Mouse (Mus musculus) layer of hippocampus, adult 9-11 months (tissue): Measurements from ENCODE around the gene Rpusd1.

Experiments
- DNase-seq: peaks from one replicate; pipeline ENCODE4 v3.0.0; 2022

Gene Rpusd1

GRCm38 (mm10) chr17:25727265-25728008 lies at the start of gene Rpusd1, which contains the start of gene Chtf18:
TSS of gene Rpusd1 (plus strand) at chr17:25727670.
TSS of gene Chtf18 (minus strand) at chr17:25727419.
- DNase-seq, result peak; percentile 100

GRCm38 (mm10) chr17:25677969-25678368 lies 49.5 kb upstream of the Rpusd1 start:
- DNase-seq, result no peak

DNA sequence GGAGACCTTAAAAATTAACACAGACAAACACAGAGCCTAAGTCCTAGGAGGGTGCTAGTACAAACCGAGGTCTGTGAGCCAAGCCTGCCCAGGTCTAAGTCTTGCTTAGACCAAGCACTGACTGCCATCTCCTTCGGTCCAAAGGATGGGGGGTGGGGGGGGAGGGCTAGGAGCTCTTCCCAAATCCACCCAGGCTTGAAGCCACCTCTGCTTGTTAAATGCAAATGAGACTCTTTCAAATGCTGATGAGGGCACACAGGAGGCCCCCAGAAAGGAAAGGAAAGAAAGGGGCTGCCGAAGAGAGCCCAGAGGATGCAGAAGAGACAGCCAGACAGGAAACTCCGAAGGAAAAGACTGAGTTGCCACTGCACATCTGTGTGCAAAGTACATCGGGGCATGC lies 47.7 kb upstream of the Rpusd1 start:
- no peak for DNase-seq

- DNase-seq, result peak; percentile 48
These were observed 45.8 kb upstream of the Rpusd1 start for GRCm38 (mm10) chr17:25681636-25682035.

GRCm38 (mm10) chr17:25686323-25686722 lies 41.1 kb upstream of the Rpusd1 start:
- DNase-seq, result no peak

DNA sequence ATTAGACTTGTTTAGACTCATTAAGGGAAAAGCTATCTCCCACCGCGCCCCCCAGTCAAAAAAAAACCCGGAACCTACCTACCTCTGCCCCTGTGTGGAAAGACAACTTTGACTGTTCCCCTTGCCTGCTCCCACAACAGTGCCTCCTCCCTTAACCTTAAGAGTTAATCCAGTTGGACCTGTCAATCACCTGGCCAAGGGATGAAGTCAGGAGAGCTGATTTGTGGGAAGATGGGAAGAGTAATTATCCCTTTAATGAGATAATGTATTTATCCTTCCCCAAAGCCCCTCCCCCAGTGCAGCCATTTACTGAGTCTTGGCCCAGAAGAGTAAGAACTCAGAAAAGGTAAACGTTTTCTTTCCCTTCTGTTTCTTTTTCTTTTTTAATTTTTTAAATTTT lies 38.5 kb upstream of the Rpusd1 start:
- DNase-seq, result no peak

DNA sequence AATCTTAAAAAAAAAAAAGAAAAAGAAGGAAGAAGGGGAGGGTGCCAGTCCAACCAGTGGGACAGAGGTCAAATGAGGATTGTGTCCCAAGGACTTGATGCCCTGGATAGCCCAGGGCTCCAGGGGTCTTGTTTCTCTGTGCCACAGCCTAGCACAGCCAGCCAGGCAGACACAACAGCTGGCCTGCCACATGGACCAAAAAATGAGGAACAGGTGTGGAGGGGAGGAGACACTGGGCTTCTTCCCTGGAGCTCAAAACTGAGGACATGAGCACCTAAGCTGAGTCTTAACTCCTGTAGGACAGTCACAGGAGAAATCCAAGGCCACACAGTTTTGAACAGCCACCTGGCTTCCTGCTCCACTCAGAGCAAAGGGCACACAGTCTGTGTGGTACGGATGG lies 31.2 kb upstream of the Rpusd1 start:
- DNase-seq, result no peak

DNA sequence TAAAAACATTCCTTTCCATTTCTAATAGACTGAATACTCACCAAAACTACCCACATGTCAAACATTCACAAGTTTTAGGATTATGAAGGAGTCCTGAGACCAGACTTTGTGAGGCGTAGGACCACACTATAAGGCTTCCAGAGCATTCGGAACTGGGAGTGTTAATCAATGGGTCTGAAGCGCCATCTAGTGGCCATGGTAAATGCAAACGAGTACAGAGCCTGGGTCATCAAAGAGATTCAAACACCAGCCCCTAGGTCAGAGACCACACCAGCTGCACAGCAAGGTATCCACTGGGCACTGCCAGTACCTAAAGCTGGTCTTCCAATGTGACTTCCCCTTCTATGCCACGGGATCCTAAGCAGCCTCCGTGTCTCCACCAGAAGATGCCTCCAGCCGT lies 29.0 kb upstream of the Rpusd1 start:
- DNase-seq, result peak; percentile 62

GRCm38 (mm10) chr17:25700863-25701496 lies 26.5 kb upstream of the Rpusd1 start:
- DNase-seq, result no peak

DNA sequence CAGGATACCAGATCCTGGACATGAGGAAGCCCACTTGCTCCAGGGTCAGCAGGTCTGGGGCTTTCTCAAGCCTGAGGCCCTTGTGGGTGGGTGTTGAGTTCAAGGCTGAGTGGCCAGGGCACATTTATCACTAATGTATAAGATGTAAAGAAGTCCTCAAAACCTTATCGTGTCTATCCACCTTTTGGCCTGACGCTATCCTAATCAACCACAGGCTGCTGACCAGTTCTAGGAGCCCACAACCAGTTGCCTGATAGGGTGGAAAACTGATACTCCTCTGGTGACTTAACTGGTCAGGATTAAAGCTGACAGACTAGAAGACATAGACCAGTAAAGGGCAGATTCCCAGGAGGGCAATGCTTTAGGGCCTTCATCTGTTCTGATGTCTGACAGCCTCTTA lies 17.5 kb upstream of the Rpusd1 start:
- no peak for DNase-seq

GRCm38 (mm10) chr17:25711136-25711535 lies 16.3 kb upstream of the Rpusd1 start:
- no peak for DNase-seq

DNA sequence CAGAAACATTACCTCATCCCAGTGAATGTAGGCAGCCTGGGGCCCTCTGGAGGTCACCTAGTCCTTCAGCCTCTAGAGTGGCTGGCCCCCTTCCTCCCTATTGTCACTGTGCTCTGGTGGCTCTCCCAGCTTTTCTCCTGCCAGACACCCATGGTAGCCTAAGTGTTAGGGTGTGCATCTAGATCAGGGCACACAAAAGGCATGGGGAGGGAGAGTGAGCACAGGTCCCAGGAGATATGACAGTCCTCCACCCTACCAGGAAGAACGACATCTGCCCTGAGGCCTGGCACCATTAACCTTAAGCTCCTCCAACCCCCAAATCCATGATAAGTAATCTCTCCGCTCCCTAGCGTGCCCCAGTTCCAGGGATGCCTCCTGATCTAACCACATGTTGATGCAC lies 11.8 kb upstream of the Rpusd1 start:
- no peak for DNase-seq

- DNase-seq, result no peak
These were observed 11.3 kb upstream of the Rpusd1 start for GRCm38 (mm10) chr17:25716130-25716529.

- DNase-seq, result no peak
These were observed 10.5 kb upstream of the Rpusd1 start, which contains the start of gene Gng13 for GRCm38 (mm10) chr17:25716711-25717637. TSS of gene Gng13 (plus strand) at chr17:25717171.

DNA sequence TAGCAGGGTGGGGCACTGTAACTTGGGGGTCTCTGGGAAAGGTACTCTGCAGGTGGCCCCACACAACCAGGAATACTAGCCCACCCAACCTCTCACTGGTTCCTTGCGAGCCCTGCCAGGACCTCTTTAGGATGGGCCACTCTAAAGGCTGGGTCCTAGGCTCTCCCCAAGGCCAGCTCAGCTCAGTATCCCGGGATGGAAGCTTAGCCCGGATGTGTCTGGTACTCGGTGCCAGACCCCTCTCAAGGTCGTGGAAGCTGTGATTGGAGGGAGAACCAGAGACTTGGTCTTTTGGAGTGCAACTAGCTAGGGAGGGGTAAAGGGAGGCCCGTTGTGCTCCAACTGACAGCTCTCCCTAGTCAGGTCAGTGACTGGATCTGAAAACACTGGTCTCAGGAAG lies 9.8 kb upstream of the Rpusd1 start:
- no peak for DNase-seq

DNA sequence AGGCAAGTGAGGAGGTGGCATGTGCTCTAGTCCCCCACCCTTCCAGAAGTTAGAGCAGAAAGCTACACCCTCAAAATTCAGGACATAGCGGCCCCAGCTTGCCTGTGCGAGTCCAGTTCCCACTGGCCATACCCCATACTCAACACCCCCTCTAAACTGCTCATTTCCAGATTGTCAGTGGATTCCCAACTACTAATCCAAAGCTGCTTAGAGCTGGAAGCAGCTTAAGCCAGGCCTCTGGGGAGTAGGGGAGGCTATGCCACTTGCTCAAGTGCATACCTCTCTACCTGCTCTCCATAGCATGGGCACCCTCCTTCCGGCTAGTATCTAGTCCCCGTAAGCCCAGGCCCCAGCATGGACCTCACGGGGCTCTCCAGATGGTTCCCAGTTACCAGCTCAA lies 6.0 kb upstream of the Rpusd1 start:
- DNase-seq, result no peak

- no peak for DNase-seq
These were observed 4.0 kb upstream of the Rpusd1 start for GRCm38 (mm10) chr17:25723470-25723869.

GRCm38 (mm10) chr17:25723919-25724318 lies 3.6 kb upstream of the Rpusd1 start:
- no peak for DNase-seq

GRCm38 (mm10) chr17:25725264-25725663 lies 2.2 kb upstream of the Rpusd1 start:
- DNase-seq, result no peak

GRCm38 (mm10) chr17:25728009-25728270 lies 470 bp downstream of the Rpusd1 start:
- no peak for DNase-seq

DNA sequence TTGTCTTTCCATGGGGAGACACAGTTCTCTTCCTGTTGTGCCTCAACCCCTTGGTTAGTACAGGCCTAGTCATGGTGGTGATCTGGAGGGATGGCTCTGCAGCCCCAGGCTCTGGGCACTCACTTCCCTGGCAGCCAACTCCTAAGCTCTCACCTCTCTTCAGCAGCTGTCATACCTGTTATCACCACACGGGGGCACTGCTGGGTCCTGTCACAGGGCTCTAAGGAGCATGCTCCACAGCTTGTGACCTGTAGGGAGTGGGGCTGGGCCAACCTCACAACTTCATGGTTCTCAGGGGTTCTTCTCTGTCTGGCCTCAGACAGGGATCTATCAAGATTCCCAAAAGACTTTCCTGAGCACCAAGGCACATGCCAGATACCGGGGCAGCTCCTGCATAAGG lies 4.6 kb downstream of the Rpusd1 start:
- peak; percentile 85 for DNase-seq

DNA sequence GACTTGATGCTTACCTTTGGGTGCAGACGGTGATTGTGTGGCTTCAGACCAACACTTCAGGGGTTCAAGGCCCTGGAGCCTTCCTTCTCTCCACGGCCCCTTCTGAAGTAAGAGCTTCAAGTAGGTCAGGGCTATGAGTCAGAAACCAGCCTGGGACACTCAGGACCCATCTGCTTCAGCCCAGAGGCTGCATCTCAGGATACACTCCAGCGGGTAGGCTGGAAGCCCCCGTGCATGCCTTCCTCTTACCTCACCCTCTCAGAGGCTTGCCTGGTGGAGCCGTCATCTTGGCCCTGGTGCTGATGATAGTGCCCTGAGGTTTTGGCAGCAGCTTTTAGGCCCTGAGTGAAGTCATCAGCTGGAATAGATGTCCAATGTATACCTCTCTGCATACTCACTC lies 7.8 kb downstream of the Rpusd1 start:
- DNase-seq, result no peak

GRCm38 (mm10) chr17:25735745-25736144 lies 8.3 kb downstream of the Rpusd1 start, which contains the start of gene Mslnl:
TSS of gene Mslnl (plus strand) at chr17:25736042.
- no peak for DNase-seq

GRCm38 (mm10) chr17:25738861-25739260 lies 11.4 kb downstream of the Rpusd1 start:
- no peak for DNase-seq
